Mouse (Mus musculus): ENCODE measurements at regions not wholly inside any gene's neighbourhood (a gene's known extent, or its start where the extent isn't known, plus 50 kb on each side); places are given as distances from the start of the nearest gene placed in this dataset.

- no peak for TF ChIP-seq ELF1 (IDR thresholded peaks at IDR 0.05; ENCODE audit: low read depth, low read length)
- TF ChIP-seq POLR2A (IDR thresholded peaks at IDR 0.05; ENCODE audit: control insufficient read depth in 1 of 2, insufficient read depth in 1 of 2, low read depth in 1 of 2, low read length in 2 of 2, poor library complexity in 1 of 2) = no peak
- no peak for TF ChIP-seq EP300 (IDR thresholded peaks at IDR 0.05; ENCODE audit: low read depth in 1 of 2, low read length in 2 of 2)
- TF ChIP-seq RCOR1 (IDR thresholded peaks at IDR 0.05; ENCODE audit: low read depth, low read length) = no peak
- no peak for TF ChIP-seq GABPA (IDR thresholded peaks at IDR 0.05; ENCODE audit: low read depth, low read length)
- no peak for TF ChIP-seq CTCF (IDR thresholded peaks at IDR 0.05 in 2 of 3, conservative IDR thresholded peaks at IDR 0.05 in 1 of 3; ENCODE audit: control insufficient read depth in 1 of 3, insufficient read depth in 1 of 3, low read depth in 2 of 3, low read length in 3 of 3, poor library complexity in 1 of 3, severe bottlenecking in 1 of 3)
- no peak for TF ChIP-seq ZKSCAN1 (IDR thresholded peaks at IDR 0.05; ENCODE audit: low read depth, low read length)
- TF ChIP-seq JUND (IDR thresholded peaks at IDR 0.05; ENCODE audit: low read depth, low read length) = no peak
- TF ChIP-seq CHD2 (IDR thresholded peaks at IDR 0.05; ENCODE audit: low read length) = no peak
These were observed 164.5 kb upstream of the Nlrp1b start for GRCm38 (mm10) chr11:71395023-71395422.
